Mouse (Mus musculus) spleen, adult 2 months (tissue): ENCODE measurements around the gene Cmtm3.
"Not testable (repeated sequence)": the region's sequence is repeated elsewhere in the genome, so short reads cannot be mapped to it uniquely, and the experiment has no call there.

Experiments used
- CTCF ChIP-seq: fragments of 200-500 bp; IDR thresholded peaks from 2 replicates; pipeline ENCODE4 v1.5.1; 2011; ENCODE audit warnings: mild to moderate bottlenecking, inconsistent platforms; ENCODE audit not compliant: insufficient read depth, insufficient read length, insufficient replicate concordance; ENCODE audit errors: extremely low read depth
- POLR2A ChIP-seq: fragments of 200-500 bp; IDR thresholded peaks from 2 replicates; pipeline ENCODE4 v1.6.1; 2011; ENCODE audit warnings: low read depth, low read length, inconsistent platforms

DNA sequence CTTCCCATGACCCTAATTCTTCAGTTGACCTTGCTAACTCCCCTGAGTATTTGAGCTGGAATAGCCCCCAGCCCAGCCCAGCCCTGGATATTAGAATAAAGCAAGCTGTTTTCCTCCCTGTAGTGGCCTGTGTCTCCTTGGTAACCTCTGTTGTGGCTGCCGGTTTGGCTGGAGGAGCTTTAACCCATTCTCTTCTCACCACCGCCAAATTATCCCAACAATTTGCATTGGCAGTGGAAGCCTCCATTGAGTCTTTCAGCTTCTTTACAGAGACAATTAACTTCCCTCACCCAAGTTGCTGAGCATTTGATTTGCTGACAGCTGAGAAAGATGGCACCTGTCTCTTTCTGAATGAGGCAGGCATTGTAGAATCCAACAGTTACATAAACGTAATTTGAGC, 37.6 kb upstream of the Cmtm3 start:
- TF ChIP-seq POLR2A, CTCF: not testable (repeated sequence)
